Mouse (Mus musculus) megakaryocyte progenitor cell, adult 5-6 weeks (primary cell): Measurements from ENCODE around the gene Olfr789. TPM values are rescaled to one million over a fixed set of nuclear protein-coding genes. Genes with fewer than 3 reads are reported as not detected.

Experiments
- ATAC-seq: replicated peaks from 2 replicates; pipeline ENCODE4 v1.8.0; 2016; ENCODE audit warnings: mild to moderate bottlenecking, moderate TSS enrichment, inconsistent platforms; ENCODE audit not compliant: poor library complexity
- total RNA-seq, 2 experiments: library from RNA; stranded (forward) in 1 of 2; stranded (reverse) in 1 of 2; fragments of 157-497, 149-512 nt in 1 of 2; fragments of 200-1000 nt in 1 of 2; gene quantifications; 2 replicates each; pipeline versions ENCODE4 v1.2.3 to v1.2.4; 2015 to 2017

Gene Olfr789
- total RNA-seq (2015) (not detected in 2 replicates), total RNA-seq (2017) (not detected in 2 replicates)

- no peak for ATAC-seq
These were observed at the start of gene Olfr789 for GRCm38 (mm10) chr10:129484452-129484851. Gene Olfr789, plus strand, starts transcription at chr10:129484752.

DNA sequence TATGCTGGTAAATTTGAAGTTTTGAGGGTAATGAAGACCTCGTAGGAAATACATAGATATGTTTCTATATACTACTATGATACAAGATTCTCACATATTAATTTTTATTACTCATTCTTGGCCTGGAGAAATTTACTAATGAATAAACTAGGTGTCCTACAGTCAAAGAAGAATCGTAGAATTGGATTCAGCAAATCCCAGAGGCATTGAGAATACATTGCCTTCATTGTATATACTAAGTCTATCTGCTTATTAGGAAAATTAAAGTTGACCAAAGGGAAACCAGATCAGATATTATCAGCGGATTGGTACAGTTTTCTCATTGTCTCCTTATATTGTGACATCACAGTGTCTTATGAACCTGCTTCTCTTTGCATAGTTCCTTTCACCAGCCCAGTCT is 23.0 kb upstream of the Olfr789 start, which contains the start of gene Olfr787:
TSS of gene Olfr787 (plus strand) at position 301 of the 400 bp plus-strand sequence.
- no peak for ATAC-seq

- no peak for ATAC-seq
These were observed 13.9 kb upstream of the Olfr789 start, which contains the start of gene Olfr788 for GRCm38 (mm10) chr10:129470698-129471097. Gene Olfr788, plus strand, starts transcription at chr10:129470998.

DNA sequence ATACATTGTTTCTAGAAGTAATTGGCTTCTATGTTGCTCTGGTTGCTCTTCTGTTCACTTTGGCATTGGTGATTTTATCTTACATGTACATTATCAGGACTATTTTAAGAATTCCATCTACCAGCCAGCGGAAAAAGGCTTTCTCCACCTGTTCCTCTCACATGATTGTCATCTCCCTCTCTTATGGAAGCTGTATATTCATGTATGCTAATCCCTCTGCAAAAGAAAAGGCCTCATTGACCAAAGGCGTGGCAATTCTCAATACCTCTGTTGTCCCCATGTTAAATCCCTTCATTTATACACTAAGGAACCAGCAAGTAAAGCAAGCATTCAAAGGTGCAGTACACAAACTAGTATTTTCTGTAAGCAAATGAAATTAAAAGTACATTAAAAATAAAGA is 11.3 kb upstream of the Olfr789 start:
- no peak for ATAC-seq

- ATAC-seq = no peak
These were observed 10.8 kb upstream of the Olfr789 start for GRCm38 (mm10) chr10:129473723-129474122.

GRCm38 (mm10) chr10:129490101-129490500 is 5.5 kb downstream of the Olfr789 start:
- ATAC-seq = no peak

DNA sequence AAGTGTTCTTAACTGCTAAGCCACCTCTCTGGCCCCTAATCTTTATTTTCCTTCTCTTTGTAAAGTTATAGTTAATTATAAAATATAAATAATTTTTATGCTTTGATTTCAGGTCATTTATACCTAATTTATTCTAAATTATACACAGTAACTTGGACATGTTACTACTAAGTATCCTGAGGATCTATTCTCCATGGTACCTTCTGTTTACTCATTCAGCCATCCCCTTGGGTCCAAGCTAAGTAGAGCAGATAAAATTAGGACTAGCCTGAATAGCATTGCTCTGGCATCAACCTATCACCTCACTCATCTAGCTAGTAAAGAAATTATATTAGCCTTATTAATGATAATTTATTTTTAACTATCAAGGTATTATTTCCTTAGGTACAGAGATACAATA is 13.6 kb downstream of the Olfr789 start, which contains the start of gene Olfr790:
TSS of gene Olfr790 (plus strand) at position 301 of the 400 bp plus-strand sequence.
- ATAC-seq = no peak

DNA sequence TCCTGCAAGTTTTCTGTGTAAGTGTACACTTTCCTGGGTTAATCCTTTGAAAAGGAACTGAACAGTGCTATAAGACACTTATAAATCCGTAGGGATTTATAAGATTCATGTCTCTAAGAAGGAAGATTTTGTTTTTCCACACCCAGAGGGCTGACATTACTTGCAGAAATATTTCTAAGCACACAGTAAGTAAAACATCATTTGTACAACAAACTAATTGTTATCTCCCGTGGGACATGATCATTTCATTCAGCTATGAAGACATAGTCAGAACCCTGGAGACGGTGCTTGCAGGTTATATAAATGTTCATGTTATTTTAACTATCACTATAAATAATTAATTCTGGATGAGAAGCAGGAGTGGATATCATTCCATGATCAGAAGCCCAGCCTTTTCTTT is 36.9 kb downstream of the Olfr789 start, which contains the start of gene Olfr791:
TSS of gene Olfr791 (plus strand) at position 301 of the 400 bp plus-strand sequence.
- no peak for ATAC-seq

DNA sequence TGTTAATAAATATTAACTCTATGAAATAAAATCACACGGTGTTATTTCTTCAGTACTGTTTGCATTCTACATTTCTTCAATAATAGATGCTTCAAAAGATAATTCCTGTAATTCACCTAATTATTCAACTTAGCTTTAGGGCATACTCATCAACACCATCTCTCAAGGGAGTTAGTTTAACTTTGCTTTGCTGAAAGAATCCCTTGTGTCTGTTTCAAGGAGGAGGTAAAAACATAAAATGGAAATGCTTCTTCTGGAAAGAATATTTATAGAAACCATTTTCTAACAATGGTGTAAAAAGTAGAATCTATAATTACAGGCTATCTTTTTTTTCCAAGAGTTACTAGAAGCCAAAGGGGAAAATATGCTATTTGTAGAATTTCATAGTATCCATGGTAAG is 54.3 kb downstream of the Olfr789 start, which contains the start of gene Olfr792:
TSS of gene Olfr792 (plus strand) at position 301 of the 400 bp plus-strand sequence.
- no peak for ATAC-seq

Other genes starting within 250 kb of the Olfr789 start
- gene Olfr774, start 248.5 kb upstream of the Olfr789 start, total RNA-seq (2015) = not detected in 2 replicates
- gene Olfr774, start 248.5 kb upstream of the Olfr789 start, total RNA-seq (2017) = not detected in 2 replicates
- not detected in 2 replicates for gene Olfr775, start 236.3 kb upstream of the Olfr789 start, total RNA-seq (2015)
- not detected in 2 replicates for gene Olfr775, start 236.3 kb upstream of the Olfr789 start, total RNA-seq (2017)
- gene Olfr776, start 225.6 kb upstream of the Olfr789 start, total RNA-seq (2015) = not detected in 2 replicates
- not detected in 2 replicates for gene Olfr776, start 225.6 kb upstream of the Olfr789 start, total RNA-seq (2017)
- gene Olfr777, start 213.3 kb upstream of the Olfr789 start, total RNA-seq (2015) = not detected in 2 replicates
- not detected in 2 replicates for gene Olfr777, start 213.3 kb upstream of the Olfr789 start, total RNA-seq (2017)
- gene Olfr780, start 166.6 kb upstream of the Olfr789 start, total RNA-seq (2015) = not detected in 2 replicates
- gene Olfr780, start 166.6 kb upstream of the Olfr789 start, total RNA-seq (2017) = not detected in 2 replicates
- gene Olfr781, start 155.9 kb upstream of the Olfr789 start, total RNA-seq (2015) = not detected in 2 replicates
- gene Olfr781, start 155.9 kb upstream of the Olfr789 start, total RNA-seq (2017) = not detected in 2 replicates
- not detected in 2 replicates for gene Olfr782, start 135.9 kb upstream of the Olfr789 start, total RNA-seq (2015)
- gene Olfr782, start 135.9 kb upstream of the Olfr789 start, total RNA-seq (2017) = not detected in 2 replicates
- gene Olfr784, start 100.7 kb upstream of the Olfr789 start, total RNA-seq (2015) = 0.29 and 0.35 TPM in 2 replicates
- gene Olfr784, start 100.7 kb upstream of the Olfr789 start, total RNA-seq (2017) = 0.04 TPM in 1 of 2 replicates, not detected in the other
- not detected in 2 replicates for gene Olfr785, start 79.3 kb upstream of the Olfr789 start, total RNA-seq (2015)
- not detected in 2 replicates for gene Olfr785, start 79.3 kb upstream of the Olfr789 start, total RNA-seq (2017)
- gene Olfr786, start 57.4 kb upstream of the Olfr789 start, total RNA-seq (2015) = not detected in 2 replicates
- not detected in 2 replicates for gene Olfr786, start 57.4 kb upstream of the Olfr789 start, total RNA-seq (2017)
- not detected in 2 replicates for gene Olfr787, start 22.9 kb upstream of the Olfr789 start, total RNA-seq (2015)
- not detected in 2 replicates for gene Olfr787, start 22.9 kb upstream of the Olfr789 start, total RNA-seq (2017)
- not detected in 2 replicates for gene Olfr788, start 13.8 kb upstream of the Olfr789 start, total RNA-seq (2015)
- not detected in 2 replicates for gene Olfr788, start 13.8 kb upstream of the Olfr789 start, total RNA-seq (2017)
- gene Olfr790, start 13.7 kb downstream of the Olfr789 start, total RNA-seq (2015) = not detected in 2 replicates
- gene Olfr790, start 13.7 kb downstream of the Olfr789 start, total RNA-seq (2017) = not detected in 2 replicates
- not detected in 2 replicates for gene Olfr791, start 37.0 kb downstream of the Olfr789 start, total RNA-seq (2015)
- gene Olfr791, start 37.0 kb downstream of the Olfr789 start, total RNA-seq (2017) = not detected in 2 replicates
- not detected in 2 replicates for gene Olfr792, start 54.4 kb downstream of the Olfr789 start, total RNA-seq (2015)
- gene Olfr792, start 54.4 kb downstream of the Olfr789 start, total RNA-seq (2017) = not detected in 2 replicates
- not detected in 2 replicates for gene Olfr794, start 82.9 kb downstream of the Olfr789 start, total RNA-seq (2015)
- gene Olfr794, start 82.9 kb downstream of the Olfr789 start, total RNA-seq (2017) = not detected in 2 replicates
- not detected in 2 replicates for gene Olfr796, start 127.8 kb downstream of the Olfr789 start, total RNA-seq (2015)
- not detected in 2 replicates for gene Olfr796, start 127.8 kb downstream of the Olfr789 start, total RNA-seq (2017)
- gene Olfr798, start 143.2 kb downstream of the Olfr789 start, total RNA-seq (2015) = not detected in 2 replicates
- gene Olfr798, start 143.2 kb downstream of the Olfr789 start, total RNA-seq (2017) = not detected in 2 replicates
- gene Olfr799, start 152.7 kb downstream of the Olfr789 start, total RNA-seq (2015) = not detected in 2 replicates
- not detected in 2 replicates for gene Olfr799, start 152.7 kb downstream of the Olfr789 start, total RNA-seq (2017)
- gene Olfr800, start 172.9 kb downstream of the Olfr789 start, total RNA-seq (2015) = not detected in 2 replicates
- not detected in 2 replicates for gene Olfr800, start 172.9 kb downstream of the Olfr789 start, total RNA-seq (2017)
- not detected in 2 replicates for gene Olfr801, start 189.1 kb downstream of the Olfr789 start, total RNA-seq (2015)
- gene Olfr801, start 189.1 kb downstream of the Olfr789 start, total RNA-seq (2017) = not detected in 2 replicates
- not detected in 2 replicates for gene Olfr802, start 203.4 kb downstream of the Olfr789 start, total RNA-seq (2015)
- gene Olfr802, start 203.4 kb downstream of the Olfr789 start, total RNA-seq (2017) = not detected in 2 replicates
- not detected in 2 replicates for gene Olfr803, start 209.5 kb downstream of the Olfr789 start, total RNA-seq (2015)
- not detected in 2 replicates for gene Olfr803, start 209.5 kb downstream of the Olfr789 start, total RNA-seq (2017)
- not detected in 2 replicates for gene Olfr804, start 218.5 kb downstream of the Olfr789 start, total RNA-seq (2015)
- gene Olfr804, start 218.5 kb downstream of the Olfr789 start, total RNA-seq (2017) = not detected in 2 replicates
- not detected in 2 replicates for gene Olfr805, start 244.6 kb downstream of the Olfr789 start, total RNA-seq (2015)
- not detected in 2 replicates for gene Olfr805, start 244.6 kb downstream of the Olfr789 start, total RNA-seq (2017)